Mouse (Mus musculus) heart, postnatal 14 days (tissue): ENCODE data around the gene Sept12. TPM values are rescaled to one million over a fixed set of nuclear protein-coding genes. Genes with fewer than 3 reads are reported as not detected.

Source experiments
- DNase-seq, 2 experiments: peaks; one replicate each; pipeline ENCODE4 v3.0.0; 2021 to 2022
- intact Hi-C: fragments of 180-260 bp; cut with DNase I; formaldehyde crosslinking; loops from one replicate; pipeline ENCODE4 v1.15.1; 2025
- total RNA-seq, 2 experiments: library from RNA; stranded (reverse); gene quantifications; 2 replicates each; pipeline ENCODE4 v1.2.3; 2021

Sept12 gene
- total RNA-seq, 2 experiments from 2014 or later: not detected

DNA sequence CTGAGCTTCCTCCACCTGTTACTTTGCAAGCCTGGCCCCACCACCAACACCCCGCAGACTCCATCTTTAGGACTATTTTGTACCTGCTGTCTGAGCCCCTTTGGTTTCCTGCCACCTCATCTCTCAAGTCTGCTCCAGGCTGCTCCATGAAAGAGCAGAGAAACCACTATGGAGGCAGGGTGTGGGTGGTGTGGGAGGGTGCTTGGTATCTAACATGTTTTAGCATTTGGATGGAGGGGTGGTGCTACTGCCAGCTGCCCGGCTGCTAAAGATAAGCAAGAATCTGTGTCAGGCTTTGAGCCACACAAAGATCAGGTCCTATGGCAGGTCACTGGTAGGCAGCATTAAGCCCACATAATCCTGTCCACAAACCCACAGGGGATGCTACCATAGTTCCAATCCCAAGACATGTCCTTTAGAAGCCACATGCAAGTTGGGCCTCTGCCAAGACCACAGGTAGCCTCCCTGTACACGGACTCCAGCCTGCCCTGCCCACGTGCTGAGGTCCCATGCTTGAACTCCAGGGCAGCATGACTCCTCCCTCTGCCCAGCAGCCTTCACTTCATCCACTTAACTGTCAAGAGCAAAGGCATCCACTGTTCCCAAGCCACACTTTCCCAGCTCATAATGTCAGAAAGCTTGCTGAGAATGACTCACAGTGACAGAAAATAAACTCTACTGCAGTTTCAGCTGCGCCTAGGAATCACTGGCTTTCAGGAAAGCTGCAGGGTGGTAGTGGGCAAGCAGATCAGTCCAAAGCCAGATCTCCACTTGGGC is 19.2 kb downstream of the Sept12 start:
- DNase-seq: no peak
- intact Hi-C loops: no loop called here

DNA sequence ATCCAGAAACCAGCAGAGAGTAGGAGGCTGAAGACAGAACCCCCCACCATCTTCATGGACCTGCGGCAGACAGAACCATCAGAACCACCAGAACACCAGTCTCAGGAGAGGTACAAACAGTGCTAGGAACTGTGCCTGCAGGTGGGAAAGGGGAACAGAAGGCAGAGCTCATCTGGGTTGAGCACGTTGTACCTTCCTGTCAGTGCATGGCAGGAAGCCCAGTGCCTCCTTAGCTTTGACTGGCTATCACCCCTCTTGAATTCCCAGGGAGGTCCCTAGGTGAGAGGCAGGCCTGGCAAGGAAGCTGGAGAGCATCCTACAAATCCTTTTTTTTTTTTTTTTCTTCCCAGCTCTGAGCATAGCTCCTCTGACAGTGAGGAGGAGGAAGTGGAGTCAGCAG is 21.5 kb downstream of the Sept12 start:
- DNase-seq: no peak
- intact Hi-C loops: no loop called here

GRCm38 (mm10) chr16:4974521-4974920 is 23.1 kb downstream of the Sept12 start:
- no peak for DNase-seq
- intact Hi-C loops: no loop called here

DNA sequence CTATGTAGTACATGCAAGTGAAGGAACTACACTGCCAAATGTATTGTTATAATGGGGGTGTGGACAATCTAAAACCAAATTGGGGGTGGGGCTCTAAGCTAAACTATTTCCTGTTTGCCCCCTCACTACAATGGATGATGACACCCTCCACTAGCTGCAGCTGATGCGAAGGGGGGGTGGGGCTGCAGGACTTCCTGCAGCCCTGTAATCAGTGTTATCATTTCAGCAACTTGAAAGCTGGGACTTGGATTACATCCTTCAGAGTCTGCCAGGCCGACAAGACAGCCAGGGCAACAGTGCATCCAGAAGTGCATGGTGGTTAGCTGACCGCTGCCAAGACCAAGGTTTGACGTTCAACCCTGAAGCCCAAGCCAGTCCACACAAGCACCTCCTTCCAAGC is 26.0 kb downstream of the Sept12 start:
- DNase-seq: peak in 1 of 2 experiments; percentile 28
- intact Hi-C loops: no loop called here

DNA sequence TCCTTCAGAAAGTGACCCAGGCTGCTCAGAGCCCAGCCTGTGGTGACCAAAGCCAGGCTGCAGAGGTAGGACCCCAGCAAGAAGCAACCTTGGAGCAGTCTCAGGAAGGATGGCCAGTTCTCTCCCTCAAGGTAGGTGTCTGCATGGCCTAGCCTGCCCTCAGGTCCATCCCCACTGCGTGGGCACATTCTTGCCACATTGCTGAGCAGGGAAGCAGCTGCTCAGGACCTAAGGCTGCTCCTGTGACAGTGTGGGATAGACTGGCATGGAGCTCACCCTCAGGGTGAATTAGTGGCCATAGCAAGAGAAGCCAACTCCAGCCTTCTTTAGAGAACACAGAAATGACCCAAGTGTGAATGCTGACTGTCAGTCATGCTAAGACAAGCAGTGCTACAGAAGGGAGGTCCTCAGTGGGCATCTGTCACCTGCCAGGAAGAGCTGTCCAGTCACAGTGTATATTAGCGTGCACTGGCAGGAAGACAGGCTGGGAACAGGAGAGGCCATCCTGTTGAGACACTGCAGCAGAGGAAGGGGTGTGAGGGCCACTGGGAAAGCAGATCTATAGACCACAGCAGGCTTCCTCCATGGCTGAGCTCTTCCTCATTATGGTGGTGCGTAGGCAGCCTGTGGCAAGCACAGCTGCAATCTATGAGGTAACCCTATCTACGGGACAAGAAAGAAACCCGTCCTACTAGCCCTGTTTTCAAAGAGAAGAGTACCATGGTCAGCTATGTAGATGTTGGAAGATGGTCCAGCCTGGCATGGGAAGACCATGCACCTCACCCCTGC is 28.4 kb downstream of the Sept12 start:
- DNase-seq: no peak
- intact Hi-C loops: no loop called here

DNA sequence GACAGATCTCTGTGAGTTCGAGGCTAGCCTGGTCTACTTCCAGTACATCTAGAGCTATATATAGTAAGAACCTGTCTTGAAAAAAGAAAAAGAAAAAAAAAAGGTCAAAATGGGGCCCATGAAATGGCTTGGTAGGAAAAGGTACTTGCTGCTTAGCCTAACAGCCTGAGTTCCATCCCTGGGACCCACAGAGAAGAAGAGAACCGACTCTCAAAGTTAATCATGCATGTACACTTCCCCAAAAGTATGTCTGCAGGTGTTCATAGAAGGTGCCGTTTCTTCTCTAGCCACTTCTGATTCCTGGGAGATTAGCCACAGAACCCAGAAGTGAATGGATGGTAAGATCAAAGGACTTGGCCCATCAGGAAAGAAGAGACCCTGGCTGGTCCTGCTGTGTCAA is 29.2 kb downstream of the Sept12 start:
- no peak for DNase-seq
- intact Hi-C loops: no loop called here

GRCm38 (mm10) chr16:4965392-4966129 is 32.1 kb downstream of the Sept12 start:
- DNase-seq: no peak
- intact Hi-C loops: loop anchor here (2.0 kb wide), 1 partner anchor 47 kb away; the partner anchor contains the start of gene Rogdi

DNA sequence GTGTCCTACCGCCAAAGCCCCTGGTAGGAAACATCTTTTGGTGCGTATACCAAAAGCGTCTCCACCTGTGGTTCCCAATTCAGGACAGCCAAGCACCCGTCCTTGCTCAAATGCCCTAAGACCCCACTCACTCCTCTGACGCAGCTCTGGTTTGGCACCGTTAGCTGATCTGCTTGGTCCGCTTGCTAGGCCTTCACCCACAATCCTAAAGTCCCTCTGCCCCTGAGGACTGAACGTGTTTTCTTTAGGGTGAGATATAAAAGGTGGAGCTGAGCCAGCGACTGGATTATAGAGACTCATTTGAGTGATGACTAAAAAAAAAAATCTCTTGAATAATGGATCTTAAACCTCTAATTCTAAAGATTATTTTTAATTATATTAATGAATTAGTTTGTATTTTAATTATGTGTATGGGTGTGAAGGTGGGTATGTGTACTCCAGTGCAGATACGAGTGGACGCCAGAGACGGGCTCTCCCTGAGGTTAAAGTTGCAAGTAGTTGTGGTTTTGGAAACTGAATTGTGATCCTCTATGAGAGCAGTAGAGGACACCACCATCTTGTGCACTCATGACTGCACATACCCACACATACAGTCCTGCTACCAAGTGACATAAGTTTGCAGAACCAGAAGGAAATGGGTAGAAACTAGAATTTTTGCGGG is 32.8 kb downstream of the Sept12 start:
- DNase-seq: no peak
- intact Hi-C loops: loop anchor here (2.0 kb wide), 1 partner anchor 48 kb away; the partner anchor contains the start of gene Rogdi

- DNase-seq: peak; percentile 96 to 97
- intact Hi-C loops: loop anchor here (2.0 kb wide), 1 partner anchor 49 kb away; the partner anchor contains the start of gene Rogdi
Measured at GRCm38 (mm10) chr16:4963797-4964709, 33.6 kb downstream of the Sept12 start, which contains the start of gene Anks3. TSS of gene Anks3 (minus strand) at chr16:4964205.

- no peak for DNase-seq
- intact Hi-C loops: no loop called here
Measured at GRCm38 (mm10) chr16:4963346-4963745, 34.3 kb downstream of the Sept12 start.

- DNase-seq: no peak
- intact Hi-C loops: no loop called here
Measured at GRCm38 (mm10) chr16:4960260-4960659, 37.4 kb downstream of the Sept12 start.

GRCm38 (mm10) chr16:4957446-4957845 is 40.2 kb downstream of the Sept12 start:
- intact Hi-C loops: no loop called here
- DNase-seq: no peak

- DNase-seq: no peak
Measured at GRCm38 (mm10) chr16:4956609-4957008, 41.0 kb downstream of the Sept12 start.

DNA sequence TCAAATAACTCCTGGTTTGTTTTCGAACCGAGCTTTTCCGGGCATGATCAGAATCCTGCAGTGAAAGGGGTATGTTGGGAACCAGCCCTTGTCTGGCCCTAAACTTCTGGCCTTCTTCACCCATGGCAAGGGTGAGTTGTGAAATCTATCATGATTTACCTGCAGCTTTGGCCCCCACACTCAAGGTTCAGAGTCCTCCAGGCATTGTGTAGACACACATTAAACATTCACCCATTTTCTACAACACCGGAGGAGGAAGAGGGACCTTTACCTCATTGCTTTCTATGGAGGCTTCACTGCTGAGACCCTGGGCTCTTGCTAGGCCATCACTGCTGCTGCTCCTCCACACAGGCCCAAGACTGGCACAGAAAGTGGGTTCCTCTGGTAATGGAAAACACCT is 50.3 kb downstream of the Sept12 start:
- intact Hi-C loops: no loop called here
- DNase-seq: no peak

More at GRCm38 (mm10) chr16:4956609-4957008, 41.0 kb downstream of the Sept12 start:
- intact Hi-C loops: no loop called here

DNA sequence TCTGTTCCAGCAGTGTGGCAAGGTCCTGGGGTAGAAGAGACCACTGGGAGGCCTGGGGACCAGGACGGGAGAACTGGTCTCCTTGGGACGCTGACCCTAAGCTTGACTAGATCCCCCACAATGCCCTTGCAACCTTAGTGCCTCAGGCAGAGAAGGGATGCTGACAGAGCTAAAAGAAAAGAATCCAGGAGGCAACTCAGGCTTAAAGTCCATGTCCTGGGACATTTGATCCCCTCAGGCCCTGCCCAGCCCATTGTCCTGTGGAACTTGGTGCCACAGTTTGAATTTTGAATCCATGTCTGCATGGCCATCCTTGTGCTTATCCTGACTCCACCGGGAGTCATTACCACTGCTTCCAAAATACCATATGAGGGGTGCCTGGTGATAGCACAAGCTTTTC is 51.5 kb downstream of the Sept12 start:
- no peak for DNase-seq
- intact Hi-C loops: no loop called here

DNA sequence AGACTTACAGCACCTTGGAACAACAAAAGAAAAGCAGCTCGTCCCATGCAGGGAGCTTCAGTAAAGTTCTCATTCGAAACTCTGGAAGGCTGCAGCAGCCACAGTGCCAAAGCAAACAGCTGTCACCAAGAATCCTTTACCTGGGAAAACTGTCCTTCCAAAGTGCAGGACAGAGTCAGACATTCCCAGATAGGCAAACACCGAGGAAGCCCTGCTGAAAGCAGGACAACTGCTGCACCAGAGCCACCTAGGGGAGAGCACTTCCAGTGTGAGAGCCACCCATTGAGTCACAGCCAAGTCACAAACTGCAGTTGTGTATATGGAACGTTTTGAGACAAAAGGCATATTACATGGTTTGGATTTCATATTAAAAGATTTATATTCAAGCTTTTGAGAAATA is 52.2 kb downstream of the Sept12 start:
- no peak for DNase-seq
- intact Hi-C loops: no loop called here

GRCm38 (mm10) chr16:4943431-4943830 is 54.2 kb downstream of the Sept12 start:
- DNase-seq: no peak
- intact Hi-C loops: no loop called here

GRCm38 (mm10) chr16:4942868-4943267 is 54.8 kb downstream of the Sept12 start:
- intact Hi-C loops: no loop called here
- DNase-seq: no peak

DNA sequence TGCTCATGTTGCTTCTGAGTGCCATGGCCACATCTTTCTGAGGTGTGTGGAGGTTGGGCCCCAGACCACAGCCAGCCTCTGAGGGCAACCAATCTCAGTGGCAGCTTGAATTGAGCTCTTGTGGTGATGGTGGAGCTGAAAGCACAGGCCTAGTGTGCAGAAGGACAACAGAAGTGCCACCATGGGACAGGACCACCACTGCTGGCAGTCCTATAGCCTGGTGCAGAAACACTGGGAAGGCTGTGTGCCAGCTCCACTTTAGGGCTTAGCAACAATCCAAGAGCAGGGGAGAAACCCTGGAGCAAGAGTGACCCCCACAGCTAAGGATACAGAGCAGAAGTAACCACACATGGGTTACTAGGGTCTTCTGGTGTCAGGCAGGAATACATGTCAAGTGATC is 56.6 kb downstream of the Sept12 start:
- intact Hi-C loops: no loop called here

More for the DNA sequence above, 56.6 kb downstream of the Sept12 start:
- DNase-seq: no peak
